Mouse (Mus musculus) small intestine, adult 2 months (tissue): ENCODE results near the gene Oxct2a.

Experiments
- CTCF ChIP-seq: fragments of 200-500 bp; IDR thresholded peaks from 2 replicates; pipeline ENCODE4 v1.5.1; 2012; ENCODE audit warnings: low read depth, mild to moderate bottlenecking, control low read depth, inconsistent platforms, low read length, moderate library complexity, mixed read lengths; ENCODE audit not compliant: insufficient replicate concordance, insufficient read length; ENCODE audit errors: extremely low read depth
- POLR2A ChIP-seq: fragments of 200-500 bp; IDR thresholded peaks from 2 replicates; pipeline ENCODE4 v1.6.1; 2012; ENCODE audit warnings: low read depth, mild to moderate bottlenecking, control low read depth, inconsistent platforms, low read length, moderate library complexity

- TF ChIP-seq POLR2A (no peak), CTCF (no peak)
Observed at GRCm38 (mm10) chr4:123363555-123363954, 40.1 kb upstream of the Oxct2a start.
